12 mouse cellular contexts compared by ENCODE assay signal in the genomic region with DNA sequence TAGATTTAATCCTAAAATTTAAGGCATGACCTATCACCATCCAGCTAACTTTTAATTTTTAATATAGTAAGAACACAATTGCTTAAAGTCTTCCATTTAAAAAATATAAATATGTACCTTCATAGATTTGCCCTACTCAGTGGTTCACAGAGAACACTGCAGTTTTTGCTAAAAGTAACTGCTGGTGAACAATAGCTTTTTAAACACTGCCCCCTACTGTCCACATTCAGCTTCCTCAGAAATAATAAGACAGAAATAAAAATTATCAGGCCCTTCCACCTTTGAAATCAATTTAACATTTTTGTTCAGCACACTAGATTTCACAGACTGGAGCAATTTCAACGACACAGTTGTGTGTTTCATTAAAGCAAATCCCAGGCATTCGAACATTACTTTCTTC. TPM values are rescaled to one million over a fixed set of nuclear protein-coding genes. Genes with fewer than 3 reads are reported as not detected.
A peak's percentile ranks its signal among the peaks of the same experiment; 100 is the strongest.
DNase-seq lines count a peak whose midpoint lies in the region; ATAC-seq lines count a peak whose summit lies in the region.
"Had no signal": no experiment of that assay in that cellular context is flagged by ENCODE, and none has a peak within 500 bp of the region (broad histone marks: within the 10 kb centered on the region; RNA-seq: fewer than 3 reads in every experiment).

No protein-coding gene starts in this region.

- WGBS in hindbrain, embryonic 11.5 days, result 60% methylated on average over 2 of the region's 2 CpGs
- WGBS in hindbrain, embryonic 16.5 days, result 56% methylated on average over 2 of the region's 2 CpGs
- WGBS in midbrain, embryonic 14.5 days, result 53% methylated on average over 2 of the region's 2 CpGs
- WGBS in midbrain, embryonic 10.5 days, result 55% methylated on average over 2 of the region's 2 CpGs

- ATAC-seq in hindbrain, embryonic 11.5 days (ENCODE audit: low FRiP score), result no peak
- ATAC-seq in hindbrain, embryonic 16.5 days, result no peak
- no peak for ATAC-seq in midbrain, embryonic 14.5 days (ENCODE audit: low FRiP score, low TSS enrichment)
- ATAC-seq: forebrain, embryonic 16.5 days had no signal

- intact Hi-C loops in heart, postnatal 10 days (cut with DNase I), result no loop called here
- intact Hi-C loops in left cerebral cortex, postnatal 36 days (cut with DNase I), result no loop called here

- peak; percentile 37 for DNase-seq in hindbrain, embryonic 11.5 days (ENCODE audit: low spot score)
- DNase-seq in midbrain, embryonic 14.5 days, result peak; percentile 51
- no peak for DNase-seq in midbrain, embryonic 10.5 days (ENCODE audit: low spot score)
- peak; percentile 13 for DNase-seq in c-Kit-positive CD71-negative TER-119-negative erythroid progenitor cells, embryonic 14.5 days (ENCODE audit: low read depth)
- peak; percentile 25 to 34 for DNase-seq in natural killer cell, adult 2 months (ENCODE audit: low spot score in 2 of 2)
- DNase-seq in heart, postnatal 10 days, result no peak
- DNase-seq in left cerebral cortex, postnatal 36 days (ENCODE audit: low spot score in 2 of 2), result no peak
- DNase-seq: cerebellum, adult 2 months; heart, postnatal 4 days; layer of hippocampus, adult 9-11 months had no signal

- H3K4me1 ChIP-seq in hindbrain, embryonic 11.5 days (replicated peaks; ENCODE audit: control insufficient read depth, insufficient read depth, low read length), result no peaks in the 10 kb centered on the region
- H3K4me1 ChIP-seq in hindbrain, embryonic 16.5 days (ENCODE audit: control insufficient read depth, insufficient read depth, low read depth, low read length), result no peaks in the 10 kb centered on the region
- no peaks in the 10 kb centered on the region for H3K4me1 ChIP-seq in midbrain, embryonic 14.5 days (ENCODE audit: control insufficient read depth, insufficient read depth, low read length)
- no peaks in the 10 kb centered on the region for H3K4me1 ChIP-seq in midbrain, embryonic 10.5 days

- no peaks in the 10 kb centered on the region for H3K36me3 ChIP-seq in hindbrain, embryonic 11.5 days (ENCODE audit: control insufficient read depth, insufficient read depth, low read length)
- H3K36me3 ChIP-seq in hindbrain, embryonic 16.5 days (ENCODE audit: control insufficient read depth, insufficient read depth, low read length), result no peaks in the 10 kb centered on the region
- H3K36me3 ChIP-seq in midbrain, embryonic 14.5 days (ENCODE audit: control insufficient read depth, insufficient read depth, low read length), result no peaks in the 10 kb centered on the region
- H3K36me3 ChIP-seq in midbrain, embryonic 10.5 days, result no peaks in the 10 kb centered on the region

- no peaks in the 10 kb centered on the region for H3K9me3 ChIP-seq in hindbrain, embryonic 11.5 days (ENCODE audit: control insufficient read depth, low read length)
- H3K9me3 ChIP-seq in hindbrain, embryonic 16.5 days (ENCODE audit: control insufficient read depth, low read length), result no peaks in the 10 kb centered on the region
- H3K9me3 ChIP-seq in midbrain, embryonic 14.5 days (ENCODE audit: control insufficient read depth, low read length), result no peaks in the 10 kb centered on the region
- H3K9me3 ChIP-seq in midbrain, embryonic 10.5 days (replicated peaks), result no peaks in the 10 kb centered on the region

- no peak overlapping the region for H3K4me3 ChIP-seq in hindbrain, embryonic 11.5 days (ENCODE audit: low read depth, low read length)
- no peak overlapping the region for H3K4me3 ChIP-seq in hindbrain, embryonic 16.5 days (ENCODE audit: low read length)
- no peak overlapping the region for H3K4me3 ChIP-seq in midbrain, embryonic 14.5 days (replicated peaks; ENCODE audit: low read depth, low read length)
- no peak overlapping the region for H3K4me3 ChIP-seq in midbrain, embryonic 10.5 days

- no peak overlapping the region for H3K27ac ChIP-seq in hindbrain, embryonic 11.5 days (ENCODE audit: low read depth, low read length)
- no peak overlapping the region for H3K27ac ChIP-seq in hindbrain, embryonic 16.5 days (ENCODE audit: low read depth, low read length)
- H3K27ac ChIP-seq in midbrain, embryonic 14.5 days (replicated peaks; ENCODE audit: low read depth, low read length), result no peak overlapping the region
- H3K27ac ChIP-seq in midbrain, embryonic 10.5 days (replicated peaks), result no peak overlapping the region

- H3K9ac ChIP-seq in hindbrain, embryonic 11.5 days (ENCODE audit: low read depth, low read length), result no peak overlapping the region
- no peak overlapping the region for H3K9ac ChIP-seq in hindbrain, embryonic 16.5 days (ENCODE audit: low read depth, low read length)
- H3K9ac ChIP-seq in midbrain, embryonic 14.5 days (replicated peaks; ENCODE audit: low read length), result no peak overlapping the region

- H3K27me3 ChIP-seq in hindbrain, embryonic 11.5 days (ENCODE audit: control insufficient read depth, insufficient read depth, low read length), result no peaks in the 10 kb centered on the region
- H3K27me3 ChIP-seq in hindbrain, embryonic 16.5 days (replicated peaks; ENCODE audit: control insufficient read depth, insufficient read depth, low read length), result no peaks in the 10 kb centered on the region
- no peaks in the 10 kb centered on the region for H3K27me3 ChIP-seq in midbrain, embryonic 14.5 days (ENCODE audit: control insufficient read depth, insufficient read depth, low read length)
- no peaks in the 10 kb centered on the region for H3K27me3 ChIP-seq in midbrain, embryonic 10.5 days (ENCODE audit: low read depth, poor library complexity, severe bottlenecking)

- no peak overlapping the region for H3K4me2 ChIP-seq in hindbrain, embryonic 11.5 days (replicated peaks; ENCODE audit: low read depth, low read length)
- no peak overlapping the region for H3K4me2 ChIP-seq in hindbrain, embryonic 16.5 days (ENCODE audit: low read length)
- H3K4me2 ChIP-seq in midbrain, embryonic 14.5 days (ENCODE audit: low read length), result no peak overlapping the region

RNA-seq across cellular contexts. Expression of a gene that starts 52.7 kb away (rescaled TPM):
- 55.5 and 56.9 TPM in 2 replicates for polyA plus RNA-seq in hindbrain, embryonic 11.5 days (2014; fragmentation: Nextera tagmentation; extraction: Ambion mirVana)
- 32.7 and 33.0 TPM in 2 replicates for polyA plus RNA-seq in hindbrain, embryonic 16.5 days (2015; fragmentation: Nextera tagmentation; extraction: Ambion mirVana)
- 49.3 and 51.7 TPM in 2 replicates for polyA plus RNA-seq in midbrain, embryonic 14.5 days (2014; fragmentation: Nextera tagmentation; extraction: Ambion mirVana)
- polyA plus RNA-seq in midbrain, embryonic 10.5 days (2016; fragmentation: Nextera tagmentation; extraction: Ambion mirVana), result 47.3 and 49.9 TPM in 2 replicates
- 10 to 100 TPM; 10.4 to 12.2 TPM for total RNA-seq in heart, postnatal 10 days (2021)
- total RNA-seq in left cerebral cortex, postnatal 36 days (2021), result 10 to 100 TPM; 14.4 to 19.9 TPM

RNA-seq across cellular contexts. Expression of a gene that starts 53.1 kb away (rescaled TPM):
- polyA plus RNA-seq in hindbrain, embryonic 11.5 days (2014; fragmentation: Nextera tagmentation; extraction: Ambion mirVana), result 3.2 and 3.3 TPM in 2 replicates
- 2.5 and 3.6 TPM in 2 replicates for polyA plus RNA-seq in hindbrain, embryonic 16.5 days (2015; fragmentation: Nextera tagmentation; extraction: Ambion mirVana)
- polyA plus RNA-seq in midbrain, embryonic 14.5 days (2014; fragmentation: Nextera tagmentation; extraction: Ambion mirVana), result 1.9 and 2.1 TPM in 2 replicates
- 2.7 and 3.9 TPM in 2 replicates for polyA plus RNA-seq in midbrain, embryonic 10.5 days (2016; fragmentation: Nextera tagmentation; extraction: Ambion mirVana)
- 1 to 10 TPM; 1.2 to 1.8 TPM for total RNA-seq in heart, postnatal 10 days (2021)
- 1 to 10 TPM; 2.0 to 2.1 TPM for total RNA-seq in left cerebral cortex, postnatal 36 days (2021)

Comparison
In these comparisons a context has a peak if more than half of its experiments do, and no peak if none do; other contexts are left out.
1. DNase-seq: peak in hindbrain, embryonic 11.5 days (single experiment), midbrain, embryonic 14.5 days (single experiment), c-Kit-positive CD71-negative TER-119-negative erythroid progenitor cells, embryonic 14.5 days (single experiment) and natural killer cell, adult 2 months (2 of 2); none in midbrain, embryonic 10.5 days (single experiment), heart, postnatal 10 days (0 of 2) and left cerebral cortex, postnatal 36 days (0 of 2).